Mouse (Mus musculus) retina, adult 2 months (tissue): ENCODE results near the gene Cdx2.

Experiments
- DNase-seq: peaks from one replicate; pipeline ENCODE4 v3.0.0-alpha.2; 2012; ENCODE audit warnings: low read depth, low spot score

Gene Cdx2

DNA sequence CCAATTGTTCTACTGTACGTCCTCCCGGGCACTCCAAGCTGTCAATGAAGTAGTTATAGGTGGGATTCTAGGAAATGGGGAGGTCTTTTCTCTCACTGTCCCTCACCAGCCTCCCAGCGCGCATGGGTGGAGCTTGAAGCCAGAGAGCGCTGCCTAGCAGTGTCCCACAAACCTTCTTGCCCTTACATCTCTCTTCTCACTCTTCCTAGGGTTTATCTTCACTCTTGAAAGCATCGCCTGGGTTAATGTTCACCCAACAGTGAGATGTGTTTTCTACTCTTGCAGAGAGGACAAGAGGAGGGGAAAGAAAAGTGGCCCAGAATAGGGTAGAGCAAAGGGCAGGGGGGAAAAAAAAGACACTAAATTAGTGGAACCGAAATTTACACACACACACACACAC lies 10.3 kb upstream of the Cdx2 start:
- no peak for DNase-seq

DNA sequence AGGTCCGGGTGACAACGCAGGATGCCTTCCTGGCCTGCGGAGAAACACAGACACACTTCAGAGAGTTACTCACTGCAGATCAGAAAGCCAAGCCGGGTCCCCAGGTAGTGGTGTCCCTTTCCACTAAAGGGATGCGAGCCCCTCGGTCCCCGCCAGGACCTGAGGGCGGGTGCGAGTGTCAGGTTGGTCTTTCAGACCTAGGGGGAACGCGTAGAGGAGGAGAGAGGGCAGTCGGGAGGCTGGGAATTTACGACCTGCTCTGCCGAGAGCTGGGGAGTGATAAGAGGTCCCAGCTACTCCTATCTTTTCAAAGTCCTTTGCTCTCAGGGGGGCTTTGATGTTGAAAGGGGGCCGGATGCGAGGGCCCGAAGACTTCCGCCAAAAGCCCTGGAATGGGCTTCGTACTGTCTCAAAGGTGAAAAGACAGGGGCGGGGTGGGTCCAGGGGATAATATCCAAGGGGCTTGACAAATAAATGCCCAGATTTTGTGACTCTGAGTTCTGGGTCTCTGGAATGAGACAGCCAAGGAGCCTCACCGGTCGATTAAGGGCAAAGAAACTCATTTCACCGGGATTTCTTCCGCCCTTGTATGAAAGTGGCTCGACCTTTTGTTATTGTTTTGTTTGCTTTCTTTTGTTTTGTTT lies 8.5 kb upstream of the Cdx2 start:
- no peak for DNase-seq

DNA sequence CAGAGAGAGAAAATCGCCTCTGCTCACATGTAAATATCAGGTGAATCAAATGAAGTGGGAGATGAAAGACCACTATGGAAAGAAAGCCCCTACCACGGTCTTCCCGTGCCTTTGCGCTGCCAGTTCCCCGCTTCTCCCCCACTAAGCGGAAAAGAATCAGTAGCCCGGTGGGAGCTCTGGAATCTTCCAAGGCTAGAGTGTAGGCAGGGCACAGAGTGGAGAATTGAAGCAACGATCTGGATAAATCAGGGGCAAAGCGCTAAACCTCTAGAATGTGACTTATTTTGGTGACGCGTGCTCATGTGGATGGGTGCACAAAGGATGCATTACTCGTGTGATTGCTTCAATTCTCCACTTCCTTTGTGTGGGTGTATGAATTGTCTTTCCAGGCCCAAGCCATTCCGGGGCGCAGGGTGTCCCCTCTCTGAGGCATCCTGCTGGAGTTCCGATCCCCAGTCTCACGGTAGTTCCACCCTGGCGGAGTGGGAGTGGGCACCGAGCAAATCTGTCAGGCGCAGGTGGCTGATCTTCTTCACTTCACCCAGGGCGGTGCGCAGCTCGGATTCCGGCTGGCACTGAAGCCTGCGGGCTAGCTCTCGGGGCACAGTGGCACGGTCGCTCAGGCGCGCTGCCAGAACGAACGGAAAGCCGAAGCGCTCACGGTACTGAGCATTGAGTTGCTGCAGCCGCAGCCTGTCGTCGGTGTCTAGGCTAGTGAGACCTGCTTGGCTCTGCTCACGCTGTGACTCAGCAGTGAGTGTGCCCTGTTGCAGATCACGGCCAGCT lies 7.8 kb upstream of the Cdx2 start:
- DNase-seq = no peak

DNA sequence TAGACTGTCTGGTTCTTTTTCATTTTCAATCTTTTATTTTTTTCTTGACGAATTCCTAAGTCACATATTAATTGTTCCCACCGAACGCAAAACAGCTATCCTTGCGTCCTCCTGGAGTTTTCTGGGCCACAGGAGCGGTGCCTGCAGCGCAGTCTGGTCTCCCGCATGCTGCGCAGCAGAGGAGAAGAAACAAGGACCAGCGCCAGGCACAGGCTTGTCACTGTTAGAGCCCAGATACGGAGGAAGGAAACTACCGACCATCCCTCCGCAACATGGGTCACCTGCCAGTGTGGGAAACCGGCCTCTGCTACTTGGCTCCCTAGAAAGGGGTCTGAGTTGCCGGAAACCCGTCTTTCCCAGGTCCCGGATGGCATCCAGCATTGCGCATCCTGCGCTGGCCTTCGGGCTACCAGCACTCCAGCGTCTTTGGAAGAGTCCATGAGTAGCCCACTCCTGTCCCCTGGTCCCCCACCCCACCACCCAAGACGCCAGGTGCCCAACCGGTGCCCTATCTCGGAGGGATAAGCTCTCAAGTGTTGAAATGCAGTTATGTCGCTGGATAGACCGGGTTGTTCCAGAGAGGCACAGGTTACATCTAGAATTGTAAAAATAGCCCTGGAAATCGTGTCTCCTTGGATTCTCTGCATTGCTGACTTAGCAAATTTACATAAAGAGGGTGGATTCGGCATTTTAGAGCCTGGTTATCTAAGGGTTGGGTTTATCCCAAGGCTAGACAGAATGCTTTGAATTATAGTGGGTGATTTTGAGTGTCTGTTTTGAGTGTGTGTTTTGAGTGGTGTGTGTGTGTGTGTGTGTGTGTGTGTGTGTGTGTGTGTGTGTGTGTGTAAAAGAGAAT lies 6.0 kb upstream of the Cdx2 start:
- no peak for DNase-seq

DNA sequence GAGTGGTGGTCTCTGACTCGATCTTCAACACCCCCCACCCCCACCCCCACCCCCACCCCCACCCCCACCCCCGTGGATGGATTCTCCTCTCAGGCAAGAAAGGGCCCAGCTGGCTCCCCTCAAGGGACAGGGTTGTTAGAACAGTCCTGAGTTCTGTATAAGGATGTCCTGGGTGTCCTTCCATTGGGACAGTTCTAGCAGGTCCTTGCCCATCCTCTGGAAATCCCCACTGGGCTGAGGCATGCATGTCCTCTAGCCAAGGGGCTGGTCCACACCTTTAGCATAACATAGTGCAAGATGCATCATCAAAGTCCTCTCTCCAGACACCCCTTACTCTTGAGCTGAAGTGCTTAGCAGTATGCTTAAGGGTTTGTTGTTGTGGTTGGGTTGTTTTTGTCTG lies 2.7 kb upstream of the Cdx2 start:
- no peak for DNase-seq

DNA sequence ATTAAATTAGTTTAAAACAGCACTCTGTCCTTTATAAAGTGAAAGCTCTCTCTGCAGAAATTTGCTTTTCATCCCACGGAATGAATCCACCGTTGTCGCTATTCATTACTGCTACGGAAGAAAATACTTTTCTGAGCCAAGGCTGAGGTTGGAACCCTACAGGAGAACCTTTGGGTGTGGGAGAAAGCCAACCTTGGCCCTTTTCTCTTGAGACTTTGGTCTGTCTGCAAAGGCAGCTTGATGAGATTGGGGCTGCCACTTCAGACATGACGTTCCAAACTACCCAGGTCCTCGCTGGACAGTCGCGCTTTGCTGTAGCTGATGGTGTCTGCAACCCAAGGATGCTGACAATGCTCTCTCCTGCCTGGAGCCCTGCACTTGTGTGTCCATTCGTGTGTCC lies 1.4 kb upstream of the Cdx2 start:
- DNase-seq = no peak

DNA sequence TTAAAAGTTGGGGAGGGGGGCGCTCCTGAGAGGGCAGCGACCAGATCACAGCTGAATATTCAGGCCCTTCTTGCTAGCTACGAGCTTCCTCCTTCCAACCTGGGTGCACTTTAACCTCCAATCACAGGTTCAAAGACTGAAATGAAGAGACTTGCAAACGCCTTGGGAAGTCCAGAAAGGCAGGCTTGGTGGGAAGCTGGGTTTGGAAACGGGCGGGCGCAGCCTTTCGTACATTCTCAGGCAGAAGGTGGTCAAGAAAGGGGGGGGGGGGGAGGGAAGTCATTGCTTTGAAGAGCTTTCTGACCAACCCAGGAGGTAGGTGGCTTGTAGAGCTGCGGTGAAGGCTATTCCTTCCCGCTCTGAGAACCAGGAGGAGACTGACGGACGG lies 322 bp upstream of the Cdx2 start:
- DNase-seq = no peak

DNA sequence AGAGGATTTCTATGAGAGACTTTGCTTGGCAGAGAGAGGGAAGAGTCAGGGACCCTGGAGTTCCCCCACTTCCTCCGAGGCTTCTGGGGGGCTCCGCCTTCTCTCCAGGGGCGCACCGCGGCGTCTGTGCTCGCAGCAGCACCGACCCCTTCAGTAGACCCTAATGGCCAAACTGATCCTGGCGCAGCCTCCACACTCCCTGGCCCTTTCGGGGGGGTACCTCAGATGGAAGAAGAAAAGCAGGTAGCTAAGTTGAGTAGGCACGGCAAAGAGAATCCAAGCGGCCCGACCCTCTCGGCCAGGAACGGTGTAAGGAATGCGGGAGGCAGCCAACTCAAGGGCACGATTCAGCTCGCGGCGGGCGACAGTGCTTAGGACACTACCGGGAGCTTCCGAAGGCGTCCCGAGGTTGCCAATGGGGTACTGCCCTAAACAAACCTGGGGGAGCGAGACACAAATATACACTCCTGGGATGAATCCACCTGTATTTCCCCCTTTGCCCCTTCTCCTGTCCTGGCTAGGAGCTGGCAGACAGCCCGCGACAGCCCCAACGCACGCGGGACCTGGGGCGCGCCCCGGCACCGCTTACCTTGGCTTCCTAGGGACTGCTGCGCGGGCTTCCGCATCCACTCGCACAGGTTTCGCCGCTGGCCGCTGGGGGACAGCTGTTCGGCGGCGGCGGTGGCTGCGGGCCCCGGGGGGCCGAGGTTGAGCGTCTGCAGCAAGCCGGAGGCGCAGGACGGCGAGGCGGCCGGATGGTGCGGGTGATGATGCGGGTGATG lies 1.0 kb downstream of the Cdx2 start:
- no peak for DNase-seq

DNA sequence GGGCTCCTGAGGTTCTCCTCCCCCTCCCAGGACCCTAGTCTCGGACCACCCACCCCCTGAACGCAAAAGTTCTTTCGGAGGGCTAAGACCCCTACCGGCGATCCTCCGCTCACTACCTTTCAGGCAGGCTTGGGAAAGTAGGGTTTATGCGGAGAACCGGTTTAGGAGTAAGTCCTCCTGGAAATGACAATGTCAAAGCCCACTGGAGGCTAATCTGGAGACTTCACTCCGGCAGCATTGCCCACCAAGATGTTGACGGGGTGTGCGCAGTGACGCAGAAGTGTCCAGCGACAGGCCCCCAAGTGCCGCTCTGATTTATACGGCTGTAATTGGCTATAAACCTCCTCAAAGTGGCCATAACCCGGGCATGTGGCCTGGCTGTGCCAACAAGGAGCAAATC lies 1.9 kb downstream of the Cdx2 start:
- no peak for DNase-seq

DNA sequence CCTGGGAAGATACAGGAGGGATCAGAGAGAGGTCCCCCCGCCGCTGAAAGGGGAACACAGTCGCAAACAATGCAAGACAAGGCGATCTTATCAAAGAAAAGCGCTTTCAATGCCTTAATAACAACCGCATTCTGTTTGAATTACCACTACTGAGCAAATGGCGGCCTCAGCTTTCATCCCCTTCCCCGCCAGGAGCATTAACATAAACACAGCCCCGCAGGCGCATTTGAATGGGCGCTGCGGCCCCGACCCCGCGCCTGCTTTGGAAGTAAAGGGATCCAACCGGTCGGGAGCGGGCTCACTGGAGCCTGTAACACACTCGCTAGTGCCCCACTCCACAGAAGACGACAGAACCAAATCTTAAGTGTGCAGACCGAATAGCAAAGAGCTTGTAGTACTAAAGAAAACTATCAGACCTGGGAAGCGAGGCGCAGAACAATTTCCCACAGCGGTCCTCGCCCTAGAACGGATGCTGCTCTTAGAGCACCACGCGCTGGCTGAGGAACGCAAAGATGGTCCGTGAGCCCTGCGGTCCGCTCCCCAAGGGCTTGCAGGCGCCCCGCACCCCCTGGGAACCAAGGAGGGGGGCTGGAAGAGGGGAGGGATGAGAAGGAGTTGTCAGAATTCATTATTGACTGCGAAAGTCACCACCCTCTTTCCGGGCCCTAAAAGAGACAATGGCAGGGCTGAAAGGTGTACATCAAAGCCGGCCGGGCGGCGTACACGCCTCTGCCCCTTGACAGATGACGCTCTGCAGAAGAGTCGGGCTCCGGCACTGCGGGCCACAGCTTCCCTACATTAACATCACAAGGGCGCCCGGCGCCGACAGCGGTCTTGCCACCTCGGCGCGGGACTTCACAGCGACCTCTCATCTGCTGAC lies 2.6 kb downstream of the Cdx2 start:
- DNase-seq = no peak

DNA sequence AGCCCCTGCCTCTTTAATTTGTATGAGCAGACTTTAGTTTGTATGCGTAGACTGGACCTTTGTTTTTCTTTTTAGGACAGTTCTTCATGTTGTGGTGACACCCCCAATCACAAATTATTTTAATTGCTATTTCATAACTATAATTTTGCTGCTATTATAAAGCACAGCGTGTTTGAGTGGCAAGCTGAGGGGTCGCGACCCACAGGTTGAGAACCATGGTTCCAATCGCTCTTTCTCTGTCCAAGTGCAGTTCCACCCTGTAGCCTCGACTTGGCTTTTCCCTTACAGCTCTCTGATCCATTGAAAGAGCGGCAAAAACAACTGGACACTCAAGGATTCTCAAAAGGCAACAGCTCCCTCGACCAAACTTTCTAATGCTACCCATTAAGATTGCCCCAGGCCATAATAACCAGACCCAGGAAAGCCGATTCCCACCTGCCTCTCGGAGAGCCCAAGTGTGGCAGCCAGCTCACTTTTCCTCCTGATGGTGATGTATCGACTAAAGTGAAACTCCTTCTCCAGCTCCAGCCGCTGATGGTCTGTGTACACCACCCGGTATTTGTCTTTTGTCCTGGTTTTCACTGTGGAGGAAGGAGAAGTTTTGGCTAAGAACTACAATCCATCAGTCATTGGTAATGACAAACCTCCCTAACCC lies 4.2 kb downstream of the Cdx2 start:
- DNase-seq = no peak

DNA sequence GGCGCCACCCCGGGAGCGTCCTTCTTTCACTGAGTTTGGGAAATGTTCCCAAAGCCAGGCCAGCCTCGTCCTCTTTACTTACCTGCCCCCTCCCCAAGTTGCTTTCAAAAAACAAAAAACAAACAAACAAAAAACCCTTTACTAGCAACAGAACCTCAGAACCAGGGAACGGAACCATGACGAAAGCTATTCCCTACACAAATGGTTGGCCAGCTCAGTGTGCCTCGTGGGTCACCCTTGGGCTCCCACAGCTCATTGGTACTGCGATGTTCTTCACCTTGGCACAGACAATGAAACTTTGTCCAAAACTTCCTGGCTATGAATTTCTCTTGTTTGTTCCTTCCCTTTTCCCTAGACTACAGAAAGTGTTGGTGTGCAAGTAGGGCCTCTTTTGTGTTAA lies 4.9 kb downstream of the Cdx2 start:
- no peak for DNase-seq

DNA sequence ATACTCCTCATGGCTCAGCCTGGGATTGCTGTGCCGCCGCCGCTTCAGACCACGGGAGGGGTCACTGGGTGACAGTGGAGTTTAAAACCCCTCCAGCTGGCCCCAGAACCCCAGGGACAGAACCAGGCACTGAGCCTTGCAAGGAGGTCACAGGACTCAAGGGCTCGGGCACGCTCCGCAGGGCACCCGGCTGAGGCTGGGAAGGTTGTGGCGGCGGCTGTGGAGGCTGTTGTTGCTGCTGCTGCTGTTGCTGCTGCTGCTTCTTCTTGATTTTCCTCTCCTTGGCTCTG lies 5.3 kb downstream of the Cdx2 start:
- no peak for DNase-seq

DNA sequence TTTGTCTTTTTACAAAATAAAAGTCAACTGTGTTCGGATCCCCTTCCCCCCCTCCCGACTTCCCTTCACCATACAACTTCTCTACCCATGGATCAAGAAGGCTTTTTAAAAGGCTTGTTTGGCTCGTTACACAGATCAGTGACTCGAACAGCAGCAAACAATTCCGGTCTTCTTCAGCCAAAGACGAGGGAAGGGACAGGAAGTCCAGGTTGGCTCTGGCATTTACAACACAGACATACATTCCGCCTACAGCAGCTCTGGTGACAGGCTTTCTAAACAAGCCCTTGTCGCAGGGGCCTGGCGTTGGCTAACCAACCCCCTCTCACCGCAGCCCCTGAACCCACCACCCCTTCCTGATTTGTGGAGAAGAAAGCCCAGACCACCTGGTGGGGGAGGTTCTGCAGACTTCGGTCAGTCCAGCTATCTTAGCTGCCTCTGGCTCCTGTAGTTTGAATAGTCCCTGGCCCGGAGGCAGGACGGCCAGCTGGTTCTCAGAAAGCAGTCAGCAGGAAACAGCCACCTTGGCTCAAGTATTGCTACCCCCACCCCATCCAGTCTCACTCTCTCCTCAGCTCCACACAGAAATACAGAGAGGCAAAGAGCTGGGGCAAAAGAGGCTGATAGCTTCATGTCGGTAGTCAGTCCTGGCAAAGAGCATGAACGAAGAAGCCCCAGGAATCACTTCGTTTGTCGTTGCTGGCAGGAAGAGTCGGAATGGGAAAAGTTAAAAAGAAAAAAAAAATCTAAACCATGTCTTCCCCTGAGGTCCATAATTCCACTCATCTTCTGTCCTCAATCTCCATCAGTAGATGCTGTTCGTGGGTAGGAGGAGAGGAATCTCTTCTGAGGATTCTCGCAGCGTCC lies 5.9 kb downstream of the Cdx2 start:
- DNase-seq = no peak

DNA sequence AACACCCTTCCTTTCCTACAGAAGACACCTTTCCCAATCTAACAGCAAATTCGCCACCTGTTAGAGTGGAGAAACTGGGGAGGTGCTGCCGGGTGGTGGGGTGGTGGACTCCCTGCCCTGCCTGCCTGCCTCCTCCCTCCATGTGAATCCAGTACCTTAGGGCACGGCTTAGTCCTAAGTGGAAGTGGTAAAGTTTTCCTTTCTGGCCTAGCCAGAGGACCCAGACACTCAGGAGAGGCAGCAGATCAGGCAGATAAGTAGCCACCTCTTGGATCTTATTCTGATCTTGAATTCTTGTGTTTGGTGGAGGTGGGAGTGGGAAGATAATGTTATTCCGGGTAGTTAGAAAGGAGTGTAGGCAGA lies 7.1 kb downstream of the Cdx2 start:
- no peak for DNase-seq

DNA sequence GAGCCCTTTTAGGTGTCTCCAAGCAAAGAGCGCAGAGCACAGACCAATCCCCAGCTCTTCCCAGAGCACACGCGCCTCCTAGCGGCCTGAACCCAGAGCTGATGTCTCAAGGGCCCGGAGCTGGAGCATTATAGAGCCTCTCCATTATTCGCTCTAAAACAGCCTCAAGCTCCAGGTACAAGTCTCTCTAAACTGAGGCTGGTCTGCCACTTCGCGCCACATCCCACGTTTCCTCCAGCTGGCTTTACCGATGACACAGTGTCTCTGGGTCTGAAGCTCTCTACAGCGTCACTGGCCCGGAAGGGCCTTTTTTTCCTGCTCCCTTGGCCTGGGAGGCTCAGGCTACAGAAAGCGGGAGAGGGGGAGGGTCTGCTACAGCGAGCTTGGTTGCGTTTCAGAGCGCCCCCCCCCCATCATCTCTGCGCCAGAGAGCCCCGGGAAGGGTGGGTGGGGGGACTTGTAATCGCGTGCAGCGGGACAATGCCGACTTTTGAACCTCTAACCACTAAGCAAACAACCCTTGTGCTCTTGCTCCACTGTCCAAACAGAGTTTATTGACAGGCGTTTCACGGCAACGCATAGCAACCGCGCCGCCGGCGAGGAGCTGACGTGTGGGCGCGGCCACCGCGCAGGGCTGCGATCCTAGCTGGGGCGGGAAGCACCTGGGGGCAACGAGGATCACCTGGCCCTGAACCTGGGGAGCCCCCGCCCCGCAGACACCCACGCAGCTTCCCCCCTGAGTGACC lies 7.6 kb downstream of the Cdx2 start:
- no peak for DNase-seq

DNA sequence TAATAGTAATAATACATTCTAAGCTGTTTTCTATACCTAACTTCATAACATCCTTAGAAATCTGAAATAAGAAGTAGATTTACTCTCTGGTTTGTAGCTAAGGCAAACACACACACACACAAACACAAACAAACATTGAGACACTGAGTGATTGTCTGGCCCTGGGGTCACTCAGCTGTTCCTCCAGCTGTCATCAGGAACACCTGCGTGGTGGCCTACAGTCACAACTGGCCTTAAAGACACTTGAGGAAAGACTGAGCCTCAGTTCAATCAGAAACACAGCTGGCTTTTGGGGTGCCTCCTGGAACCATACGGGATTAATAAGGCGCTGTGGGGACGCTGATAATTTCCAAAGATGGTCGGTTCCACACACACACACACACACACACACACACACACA lies 9.8 kb downstream of the Cdx2 start:
- DNase-seq = no peak

DNA sequence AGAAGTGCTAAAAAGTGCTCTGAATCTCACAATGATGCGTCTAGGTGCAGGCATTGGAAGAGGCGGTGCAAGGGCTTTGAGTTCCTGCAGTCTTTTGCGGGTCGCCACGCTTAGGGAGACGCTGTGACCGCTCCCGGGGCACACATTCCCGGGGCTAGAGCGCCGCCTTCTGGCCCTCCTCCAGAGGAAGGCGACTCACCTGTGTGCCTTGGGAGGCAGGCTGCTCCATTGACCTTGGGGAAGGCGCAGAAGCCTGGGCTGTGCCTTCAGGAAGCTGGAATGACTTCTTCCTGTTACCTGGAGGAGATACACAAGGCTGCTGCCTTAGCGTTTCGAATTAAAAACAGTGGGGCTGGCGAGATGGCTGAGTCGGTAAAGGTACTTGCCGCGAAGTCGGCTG lies 12.9 kb downstream of the Cdx2 start:
- no peak for DNase-seq
